Mouse (Mus musculus) mouse embryonic stem cell (cell line): ENCODE data around the gene Casp2.

Source experiments
- in situ Hi-C, 2 experiments: fragments of 300-500 bp; cut with MboI; formaldehyde crosslinking; loops; 1 replicate in 1 of 2; 3 replicates in 1 of 2; pipeline ENCODE4 v1.14.3; 2019 to 2020; ENCODE audit warnings: low sequenced_read_pairs in 2 of 2, low pct_unique_long_range_greater_than_20kb in 1 of 2, mixed read lengths in 1 of 2; ENCODE audit not compliant: unreplicated experiment in 1 of 2

The Casp2 gene

GRCm38 (mm10) chr6:42328757-42329156 lies 64.0 kb downstream of the Casp2 start:
- in situ Hi-C loops, result no loop called here

- in situ Hi-C loops, result no loop called here
Observed at GRCm38 (mm10) chr6:42330216-42330615, 65.4 kb downstream of the Casp2 start.

- in situ Hi-C loops, result no loop called here
Observed at GRCm38 (mm10) chr6:42330946-42331345, 66.2 kb downstream of the Casp2 start.
